Mouse (Mus musculus) 416B (cell line): Measurements from ENCODE around the gene Pgm2.
A peak's percentile ranks its signal among the peaks of the same experiment; 100 is the strongest.

Experiments used
- DNase-seq: peaks from one replicate; pipeline ENCODE4 v3.0.0; 2011; ENCODE audit warnings: low read depth

The Pgm2 gene

GRCm38 (mm10) chr5:64075506-64075905 lies 17.2 kb upstream of the Pgm2 start:
- DNase-seq, result peak; percentile 87

GRCm38 (mm10) chr5:64077353-64077752 lies 15.4 kb upstream of the Pgm2 start:
- peak; percentile 29 for DNase-seq

- DNase-seq, result no peak
Measured at GRCm38 (mm10) chr5:64078740-64079461, 13.8 kb upstream of the Pgm2 start.

- DNase-seq, result no peak
Measured at GRCm38 (mm10) chr5:64079462-64079817, 13.3 kb upstream of the Pgm2 start.

- no peak for DNase-seq
Measured at GRCm38 (mm10) chr5:64083447-64084359, 9.0 kb upstream of the Pgm2 start.

- DNase-seq, result no peak
Measured at GRCm38 (mm10) chr5:64085405-64085804, 7.3 kb upstream of the Pgm2 start.

- no peak for DNase-seq
Measured at GRCm38 (mm10) chr5:64088740-64089139, 4.0 kb upstream of the Pgm2 start.

- DNase-seq, result peak; percentile 63
Measured at GRCm38 (mm10) chr5:64093349-64093871, 660 bp downstream of the Pgm2 start.

GRCm38 (mm10) chr5:64095342-64095993 lies 2.7 kb downstream of the Pgm2 start:
- no peak for DNase-seq

- no peak for DNase-seq
Measured at GRCm38 (mm10) chr5:64101993-64102716, 9.4 kb downstream of the Pgm2 start.

GRCm38 (mm10) chr5:64102717-64103075 lies 9.9 kb downstream of the Pgm2 start:
- DNase-seq, result peak; percentile 96

- no peak for DNase-seq
Measured at GRCm38 (mm10) chr5:64107596-64108289, 15.0 kb downstream of the Pgm2 start.

GRCm38 (mm10) chr5:64109217-64109616 lies 16.5 kb downstream of the Pgm2 start:
- DNase-seq, result peak; percentile 45

GRCm38 (mm10) chr5:64112360-64112759 lies 19.6 kb downstream of the Pgm2 start:
- peak; percentile 83 for DNase-seq

- no peak for DNase-seq
Measured at GRCm38 (mm10) chr5:64114210-64114609, 21.5 kb downstream of the Pgm2 start.

GRCm38 (mm10) chr5:64117191-64117590 lies 24.4 kb downstream of the Pgm2 start:
- no peak for DNase-seq

GRCm38 (mm10) chr5:64125783-64126182 lies 33.0 kb downstream of the Pgm2 start:
- DNase-seq, result no peak

GRCm38 (mm10) chr5:64131550-64131949 lies 38.8 kb downstream of the Pgm2 start:
- DNase-seq, result no peak

GRCm38 (mm10) chr5:64133901-64134300 lies 41.2 kb downstream of the Pgm2 start:
- DNase-seq, result peak; percentile 56

GRCm38 (mm10) chr5:64136325-64136724 lies 43.6 kb downstream of the Pgm2 start:
- DNase-seq, result peak; percentile 69

GRCm38 (mm10) chr5:64140202-64140601 lies 47.5 kb downstream of the Pgm2 start:
- DNase-seq, result peak; percentile 39
